In the genomic region with DNA sequence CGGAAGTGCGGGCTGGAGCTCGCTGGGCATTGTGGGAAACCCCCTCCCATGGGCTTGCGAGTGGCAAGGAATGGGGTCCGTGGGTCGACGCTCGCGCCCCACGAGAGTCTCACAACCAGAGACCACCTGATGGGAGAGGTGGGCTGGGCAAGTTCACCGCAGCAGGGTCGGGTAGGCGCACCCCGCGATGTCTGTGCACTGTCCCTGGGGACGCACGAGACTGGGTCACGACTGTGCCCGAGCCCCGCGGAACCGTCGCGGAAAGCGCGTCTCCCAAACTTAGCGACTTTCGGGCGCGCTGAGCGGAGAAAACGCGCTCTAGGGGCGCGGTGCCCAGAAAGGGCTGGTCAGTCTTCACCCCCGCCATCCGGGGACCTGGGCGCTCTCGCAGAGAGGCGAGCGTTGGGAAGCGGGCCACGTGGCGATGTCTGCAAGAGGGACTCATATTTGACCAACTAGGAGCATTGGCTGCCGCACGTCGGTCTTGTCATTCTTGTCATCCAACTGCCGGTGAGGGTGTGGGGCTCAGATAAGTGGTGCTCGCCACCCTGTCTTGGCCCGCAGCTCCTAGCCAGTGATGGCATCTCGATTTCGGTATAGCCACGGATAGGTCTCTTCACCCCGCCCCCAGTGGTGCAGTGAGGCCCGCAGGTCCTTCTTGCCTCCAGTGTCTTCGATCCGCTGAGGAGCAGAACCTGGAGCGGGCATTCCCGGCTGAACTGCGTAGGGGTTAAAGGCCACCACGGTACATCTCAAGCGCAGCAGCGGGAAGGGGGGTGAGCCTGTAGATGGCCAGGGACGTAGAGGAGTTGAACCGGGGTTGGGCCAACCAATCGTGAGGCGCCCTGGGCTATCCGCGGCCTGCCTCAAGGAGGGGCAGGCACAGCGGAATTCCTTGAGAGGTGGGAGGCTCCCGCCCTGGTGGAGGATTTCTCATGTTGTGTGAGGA, we compare ENCODE assay signal across 7 mouse cellular contexts. TPM values are rescaled to one million over a fixed set of nuclear protein-coding genes. Genes with fewer than 3 reads are reported as not detected.
DNase-seq lines count a peak whose midpoint lies in the region; ATAC-seq lines count a peak whose summit lies in the region.

No protein-coding gene starts in this region.

- peak overlapping the region; percentile 93 for H3K4me2 ChIP-seq in hindbrain, embryonic 13.5 days

- peak; percentile 67 for ATAC-seq in hindbrain, embryonic 13.5 days (ENCODE audit: low FRiP score)
- ATAC-seq in megakaryocyte-erythroid progenitor cell, adult 5-6 weeks (replicated peaks; ENCODE audit: low FRiP score, low TSS enrichment, poor library complexity, severe bottlenecking): peak; percentile 76

- H3K27me3 ChIP-seq in hindbrain, embryonic 13.5 days: peaks cover 24% of the 10 kb centered on the region

- intact Hi-C loops in left cerebral cortex, postnatal 36 days (cut with DNase I): loop anchor here (2.0 to 5.0 kb wide), 2 partner anchors 37 to 48 kb away; a partner anchor contains a TSS

- H3K9me3 ChIP-seq in hindbrain, embryonic 13.5 days: no peaks in the 10 kb centered on the region

- peak; percentile 74 to 87 for DNase-seq in adrenal gland, adult (ENCODE audit: inconsistent age in 2 of 2, low spot score in 1 of 2)
- peak; percentile 88 for DNase-seq in cerebellum, adult 9-11 months
- DNase-seq in frontal cortex, postnatal 25 days (ENCODE audit: low spot score in 2 of 2): peak; percentile 14 to 21
- DNase-seq in left cerebral cortex, postnatal 36 days (ENCODE audit: low spot score in 2 of 2): peak; percentile 37 to 52
- peak; percentile 31 for DNase-seq in right cerebral cortex, postnatal 25 days

- peak overlapping the region; percentile 40 for H3K27ac ChIP-seq in hindbrain, embryonic 13.5 days

- H3K36me3 ChIP-seq in hindbrain, embryonic 13.5 days: no peaks in the 10 kb centered on the region

- peaks cover 37% of the 10 kb centered on the region for H3K4me1 ChIP-seq in hindbrain, embryonic 13.5 days (replicated peaks)

- peak overlapping the region; percentile 95 for H3K9ac ChIP-seq in hindbrain, embryonic 13.5 days

- WGBS in hindbrain, embryonic 13.5 days: under 1% methylated on average over 69 of the region's 71 CpGs

- H3K4me3 ChIP-seq in hindbrain, embryonic 13.5 days: peak overlapping the region; percentile 98

RNA-seq across cellular contexts. Expression of a gene that starts 0.7 kb away (rescaled TPM):
- polyA plus RNA-seq in hindbrain, embryonic 13.5 days (2015; fragmentation: Nextera tagmentation; extraction: Ambion mirVana): 22.4 and 23.5 TPM in 2 replicates
- 10 to 100 TPM; 10.3 to 12.3 TPM for total RNA-seq in left cerebral cortex, postnatal 36 days (2021)
- 22.8 and 38.7 TPM in 2 replicates for total RNA-seq in megakaryocyte-erythroid progenitor cell, adult 5-6 weeks (2014; fragmentation: Nextera tagmentation)
- total RNA-seq in megakaryocyte-erythroid progenitor cell, adult 5-6 weeks (2017): 22.3 and 33.5 TPM in 2 replicates

RNA-seq across cellular contexts. Expression of a gene that starts 33.1 kb away (rescaled TPM):
- 0.10 TPM in 1 of 2 replicates, not detected in the other for polyA plus RNA-seq in hindbrain, embryonic 13.5 days (2015; fragmentation: Nextera tagmentation; extraction: Ambion mirVana)
- total RNA-seq in left cerebral cortex, postnatal 36 days (2021): not detected
- not detected in 2 replicates for total RNA-seq in megakaryocyte-erythroid progenitor cell, adult 5-6 weeks (2014; fragmentation: Nextera tagmentation)
- total RNA-seq in megakaryocyte-erythroid progenitor cell, adult 5-6 weeks (2017): not detected in 2 replicates

RNA-seq across cellular contexts. Expression of a gene that starts 37.0 kb away (rescaled TPM):
- 116 and 121 TPM in 2 replicates for polyA plus RNA-seq in hindbrain, embryonic 13.5 days (2015; fragmentation: Nextera tagmentation; extraction: Ambion mirVana)
- 10 to 100 TPM; 64.1 to 72.6 TPM for total RNA-seq in left cerebral cortex, postnatal 36 days (2021)
- total RNA-seq in megakaryocyte-erythroid progenitor cell, adult 5-6 weeks (2014; fragmentation: Nextera tagmentation): 65.2 and 70.9 TPM in 2 replicates
- total RNA-seq in megakaryocyte-erythroid progenitor cell, adult 5-6 weeks (2017): 106 and 151 TPM in 2 replicates

Comparison
In these comparisons a context has a peak if more than half of its experiments do, and no peak if none do; other contexts are left out.
1. Peak in every context shown above with its lines: DNase-seq, ATAC-seq, H3K4me3 ChIP-seq and H3K27ac ChIP-seq.
2. DNase-seq: peak in every context shown above with its lines; median percentile 88 in cerebellum, adult 9-11 months; 80 in adrenal gland, adult; 44 in left cerebral cortex, postnatal 36 days; 31 in right cerebral cortex, postnatal 25 days; 18 in frontal cortex, postnatal 25 days.